In the genomic region with DNA sequence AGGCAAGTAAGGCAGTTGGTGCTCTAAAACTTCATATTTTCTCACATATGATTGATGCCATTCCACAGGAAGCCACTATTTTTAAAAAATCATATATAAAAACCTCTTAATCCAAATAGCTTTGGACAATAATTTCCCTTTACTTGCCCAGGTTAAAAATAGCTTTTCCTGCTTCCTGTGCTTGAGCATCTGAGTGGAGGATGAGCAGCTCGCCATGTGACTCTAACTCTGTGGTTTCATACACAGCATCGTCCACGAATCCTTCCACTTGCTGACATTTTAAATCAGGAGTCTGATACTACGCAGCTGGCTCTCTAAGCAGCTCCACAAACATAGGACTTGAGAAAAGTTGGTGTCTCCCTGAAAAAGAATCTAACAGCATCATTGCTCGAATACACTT, we compare ENCODE assay signal across 28 mouse cellular contexts. TPM values are rescaled to one million over a fixed set of nuclear protein-coding genes. Genes with fewer than 3 reads are reported as not detected.
DNase-seq lines count a peak whose midpoint lies in the region; ATAC-seq and TF ChIP-seq lines count a peak whose summit lies in the region.
"Had no signal": no experiment of that assay in that cellular context is flagged by ENCODE, and none has a peak within 500 bp of the region (broad histone marks: within the 10 kb centered on the region; RNA-seq: fewer than 3 reads in every experiment).

No protein-coding gene starts in this region.

- no peak overlapping the region for H3K4me3 ChIP-seq in intestine, embryonic 14.5 days (ENCODE audit: low read depth, low read length)
- no peak overlapping the region for H3K4me3 ChIP-seq in intestine, postnatal 0 days (ENCODE audit: low read depth, low read length)
- H3K4me3 ChIP-seq in left cerebral cortex, adult 2 months = no peak overlapping the region
- no peak overlapping the region for H3K4me3 ChIP-seq in bone marrow macrophage, adult 2 months (ENCODE audit: insufficient read depth, low read length)
- H3K4me3 ChIP-seq in macrophage (ENCODE audit: inconsistent target) = no peak overlapping the region
- H3K4me3 ChIP-seq: embryonic facial prominence, embryonic 13.5 days; forebrain, embryonic 10.5 days; forebrain, embryonic 15.5 days; hindbrain, embryonic 13.5 days; midbrain, embryonic 12.5 days; stomach, embryonic 15.5 days had no signal

- no peak overlapping the region for H3K9ac ChIP-seq in intestine, embryonic 14.5 days (ENCODE audit: low read length)
- H3K9ac ChIP-seq in intestine, postnatal 0 days (ENCODE audit: low read depth, low read length) = no peak overlapping the region
- H3K9ac ChIP-seq: embryonic facial prominence, embryonic 13.5 days; forebrain, embryonic 15.5 days; hindbrain, embryonic 13.5 days; liver, embryonic 14.5 days; midbrain, embryonic 12.5 days; stomach, embryonic 15.5 days had no signal

- TF ChIP-seq CTCF in intestine, postnatal 0 days (IDR thresholded peaks at IDR 0.05; ENCODE audit: low read depth) = no peak
- no peak for TF ChIP-seq CTCF in left cerebral cortex, adult 2 months (IDR thresholded peaks at IDR 0.05)
- no peak for TF ChIP-seq CTCF in bone marrow macrophage, adult 2 months (IDR thresholded peaks at IDR 0.05; ENCODE audit: low read depth, low read length)

- WGBS in intestine, embryonic 14.5 days = 71% methylated on average over 5 of the region's 5 CpGs
- 67% methylated on average over 5 of the region's 5 CpGs for WGBS in intestine, postnatal 0 days
- WGBS in macrophage (ENCODE audit: missing documents) = 50% methylated on average over 5 of the region's 5 CpGs

- intact Hi-C loops in left cerebral cortex, adult 2 months (cut with DNase I) = no loop called here
- intact Hi-C loops in left cerebral cortex, postnatal 36 days (cut with DNase I) = no loop called here

- H3K27me3 ChIP-seq in intestine, embryonic 14.5 days (replicated peaks; ENCODE audit: control insufficient read depth, insufficient read depth, low read length) = no peaks in the 10 kb centered on the region
- no peaks in the 10 kb centered on the region for H3K27me3 ChIP-seq in intestine, postnatal 0 days (replicated peaks; ENCODE audit: control insufficient read depth, insufficient read depth, low read length)
- H3K27me3 ChIP-seq: embryonic facial prominence, embryonic 13.5 days; forebrain, embryonic 15.5 days; hindbrain, embryonic 13.5 days; midbrain, embryonic 12.5 days; stomach, embryonic 15.5 days had no signal

- H3K4me1 ChIP-seq in intestine, embryonic 14.5 days (replicated peaks; ENCODE audit: control insufficient read depth, insufficient read depth, low read length) = no peaks in the 10 kb centered on the region
- no peaks in the 10 kb centered on the region for H3K4me1 ChIP-seq in intestine, postnatal 0 days (replicated peaks; ENCODE audit: control insufficient read depth, insufficient read depth, low read length)
- H3K4me1 ChIP-seq in bone marrow macrophage, adult 2 months (ENCODE audit: control insufficient read depth, insufficient read depth, low read length) = peaks cover 34% of the 10 kb centered on the region
- H3K4me1 ChIP-seq: forebrain, embryonic 15.5 days; stomach, embryonic 15.5 days had no signal

- no peak overlapping the region for H3K4me2 ChIP-seq in intestine, embryonic 14.5 days (ENCODE audit: low read length)
- H3K4me2 ChIP-seq in intestine, postnatal 0 days (replicated peaks; ENCODE audit: low read depth) = no peak overlapping the region
- H3K4me2 ChIP-seq: embryonic facial prominence, embryonic 13.5 days; forebrain, embryonic 15.5 days; hindbrain, embryonic 13.5 days; midbrain, embryonic 12.5 days; stomach, embryonic 15.5 days had no signal

- no peaks in the 10 kb centered on the region for H3K9me3 ChIP-seq in intestine, embryonic 14.5 days (ENCODE audit: control insufficient read depth, low read length)
- no peaks in the 10 kb centered on the region for H3K9me3 ChIP-seq in intestine, postnatal 0 days (ENCODE audit: control insufficient read depth)
- H3K9me3 ChIP-seq: embryonic facial prominence, embryonic 13.5 days; forebrain, embryonic 10.5 days; forebrain, embryonic 15.5 days; hindbrain, embryonic 13.5 days; midbrain, embryonic 12.5 days; stomach, embryonic 15.5 days had no signal

- peaks cover 20% of the 10 kb centered on the region for H3K36me3 ChIP-seq in intestine, embryonic 14.5 days (ENCODE audit: control insufficient read depth, insufficient read depth, low read length)
- H3K36me3 ChIP-seq in intestine, postnatal 0 days (ENCODE audit: control insufficient read depth, insufficient read depth) = peaks cover 7% of the 10 kb centered on the region
- no peaks in the 10 kb centered on the region for H3K36me3 ChIP-seq in macrophage (ENCODE audit: inconsistent target)
- H3K36me3 ChIP-seq: stomach, embryonic 15.5 days had no signal

- H3K79me2 ChIP-seq in macrophage (ENCODE audit: inconsistent target) = peaks cover 20% of the 10 kb centered on the region

- ATAC-seq in intestine, embryonic 14.5 days (replicated peaks; ENCODE audit: low FRiP score, low TSS enrichment, low read depth) = no peak
- ATAC-seq in intestine, postnatal 0 days = no peak
- ATAC-seq: activated CD4-positive, CD25-positive, alpha-beta regulatory T cell, adult 4 months; forebrain, embryonic 15.5 days had no signal

- DNase-seq in intestine, embryonic 14.5 days (ENCODE audit: low spot score) = no peak
- no peak for DNase-seq in left cerebral cortex, adult 2 months (ENCODE audit: extremely low spot score in 1 of 2, low spot score in 2 of 2)
- DNase-seq in left cerebral cortex, postnatal 36 days (ENCODE audit: low spot score in 2 of 2) = no peak
- no peak for DNase-seq in cerebellum, adult 18-20 months
- DNase-seq: adrenal gland, adult 2 months; adrenal gland, postnatal 36 days; cerebellum, adult 11 months; cerebellum, adult 9-11 months; gastrocnemius, postnatal 36 days; heart, postnatal 4 days; kidney, adult 18-20 months; kidney, postnatal 25 days; layer of hippocampus, postnatal 36 days; liver; lung, adult 2 months; lung, postnatal 14 days; right cerebral cortex, postnatal 25 days had no signal

- no peak for TF ChIP-seq POLR2A in bone marrow macrophage, adult 2 months (IDR thresholded peaks at IDR 0.05; ENCODE audit: borderline replicate concordance, low read depth, low read length)

- peak overlapping the region; percentile 27; the same call in 1 of the 2 replicates for H3K27ac ChIP-seq in intestine, embryonic 14.5 days (ENCODE audit: low read depth)
- no peak overlapping the region for H3K27ac ChIP-seq in intestine, postnatal 0 days (ENCODE audit: low read depth, low read length)
- H3K27ac ChIP-seq in left cerebral cortex, adult 2 months = peak overlapping the region; percentile 32; the same call in 1 of the 2 replicates
- peak overlapping the region; percentile 92 for H3K27ac ChIP-seq in bone marrow macrophage, adult 2 months (ENCODE audit: insufficient read depth, low read depth, low read length)
- H3K27ac ChIP-seq in macrophage = peak overlapping the region; percentile 73
- H3K27ac ChIP-seq: embryonic facial prominence, embryonic 13.5 days; forebrain, embryonic 10.5 days; forebrain, embryonic 15.5 days; hindbrain, embryonic 13.5 days; liver, embryonic 14.5 days; stomach, embryonic 15.5 days had no signal

RNA-seq across cellular contexts. Expression of gene Tmem260, which starts 7.5 kb away (rescaled TPM):
- polyA plus RNA-seq in intestine, embryonic 14.5 days (2014; fragmentation: Nextera tagmentation; extraction: Ambion mirVana) = 21.6 and 23.1 TPM in 2 replicates
- 6.2 and 7.1 TPM in 2 replicates for polyA plus RNA-seq in intestine, postnatal 0 days (2015; fragmentation: Nextera tagmentation; extraction: Ambion mirVana)
- 10 to 100 TPM; 25.9 to 26.6 TPM for total RNA-seq in left cerebral cortex, adult 2 months (2021)
- total RNA-seq in left cerebral cortex, postnatal 36 days (2021) = 10 to 100 TPM; 20.0 to 30.4 TPM
- polyA plus RNA-seq in bone marrow macrophage, adult 2 months (2012; ENCODE audit: insufficient read depth, insufficient read length, missing spikeins) = 19.0 and 21.4 TPM in 2 replicates
- 100 to 1,000 TPM in 4 of 26 experiments, 10 to 100 TPM in 22; 13.1 to 146 (median 61.5) TPM for total RNA-seq in macrophage (2018; cell fraction: chromatin; rRNA removed)
- total RNA-seq in macrophage (2018; cell fraction: cytosol; rRNA removed) = 10 to 100 TPM in 25 of 26 experiments, 1 to 10 TPM in 1; 9.7 to 33.4 (median 18.0) TPM
- total RNA-seq in macrophage (2018; cell fraction: nucleus; rRNA removed) = 100 to 1,000 TPM in 4 of 26 experiments, 10 to 100 TPM in 22; 17.4 to 173 (median 46.0) TPM
- polyA plus RNA-seq in macrophage (2018) = 17.6 to 21.6 TPM (median 18.2 TPM) in 3 replicates
